Mouse (Mus musculus) yolk sac, embryonic 10.5 days (tissue): ENCODE measurements at regions not wholly inside any gene's neighbourhood (a gene's known extent, or its start where the extent isn't known, plus 50 kb on each side); places are given as distances from the start of the nearest gene placed in this dataset.

Source experiments
- DNase-seq: peaks from one replicate; pipeline ENCODE4 v3.0.0-alpha.2; 2017; ENCODE audit warnings: low spot score

- no peak for DNase-seq
These were observed 572.6 kb upstream of the Robo2 start for GRCm38 (mm10) chr16:74984207-74984606.

- no peak for DNase-seq
These were observed 554.5 kb upstream of the Robo2 start for GRCm38 (mm10) chr16:74966099-74966498.

GRCm38 (mm10) chr16:74929739-74930138 lies 518.1 kb upstream of the Robo2 start:
- no peak for DNase-seq

GRCm38 (mm10) chr16:74900835-74901234 lies 489.2 kb upstream of the Robo2 start:
- no peak for DNase-seq

- DNase-seq = no peak
These were observed 476.1 kb upstream of the Robo2 start for GRCm38 (mm10) chr16:74887724-74888123.

- DNase-seq = no peak
These were observed 467.0 kb upstream of the Robo2 start for GRCm38 (mm10) chr16:74878603-74879002.

- no peak for DNase-seq
These were observed 462.1 kb upstream of the Robo2 start for GRCm38 (mm10) chr16:74873756-74874155.

- no peak for DNase-seq
These were observed 446.1 kb upstream of the Robo2 start for GRCm38 (mm10) chr16:74857752-74858151.

- no peak for DNase-seq
These were observed 428.4 kb upstream of the Robo2 start for GRCm38 (mm10) chr16:74840006-74840405.

GRCm38 (mm10) chr16:74814386-74814785 lies 402.8 kb upstream of the Robo2 start:
- DNase-seq = no peak

GRCm38 (mm10) chr16:74809154-74809825 lies 397.7 kb upstream of the Robo2 start:
- no peak for DNase-seq

GRCm38 (mm10) chr16:74806775-74807174 lies 395.1 kb upstream of the Robo2 start:
- DNase-seq = no peak

- DNase-seq = peak; percentile 16
These were observed 389.7 kb upstream of the Robo2 start for GRCm38 (mm10) chr16:74801296-74801695.

GRCm38 (mm10) chr16:74796303-74796653 lies 384.7 kb upstream of the Robo2 start:
- no peak for DNase-seq

GRCm38 (mm10) chr16:74795360-74796302 lies 384.0 kb upstream of the Robo2 start:
- DNase-seq = peak; percentile 4

GRCm38 (mm10) chr16:74785365-74786119 lies 373.9 kb upstream of the Robo2 start:
- no peak for DNase-seq

GRCm38 (mm10) chr16:74780388-74780787 lies 368.8 kb upstream of the Robo2 start:
- no peak for DNase-seq

GRCm38 (mm10) chr16:74768264-74768663 lies 356.6 kb upstream of the Robo2 start:
- no peak for DNase-seq

- DNase-seq = peak; percentile 40
These were observed 345.2 kb upstream of the Robo2 start for GRCm38 (mm10) chr16:74756720-74757345.

GRCm38 (mm10) chr16:74750900-74751299 lies 339.3 kb upstream of the Robo2 start:
- peak; percentile 63 for DNase-seq

- DNase-seq = no peak
These were observed 337.4 kb upstream of the Robo2 start for GRCm38 (mm10) chr16:74749006-74749405.

GRCm38 (mm10) chr16:74743512-74743911 lies 331.9 kb upstream of the Robo2 start:
- DNase-seq = no peak
